Mouse (Mus musculus) intestine, embryonic 16.5 days (tissue): ENCODE measurements around the gene Mettl23. TPM values are rescaled to one million over a fixed set of nuclear protein-coding genes. Genes with fewer than 3 reads are reported as not detected.

ENCODE experiments used
- ATAC-seq: fragments of 200-750 bp; cut with Nextera tagmentation; 2 replicates; pipeline ENCODE4 v1.8.0; 2017; ENCODE audit warnings: moderate TSS enrichment, moderate library complexity
- H3K27ac ChIP-seq: fragments of 300-500 bp; sonication (generic); 2 replicates; pipeline ENCODE4 v1.5.1; 2014; ENCODE audit warnings: mild to moderate bottlenecking, low read length
- H3K27me3 ChIP-seq: fragments of 300-500 bp; sonication (generic); replicated peaks from 2 replicates; pipeline ENCODE4 v1.6.1; 2014; ENCODE audit warnings: low read length, control low read depth, mixed read lengths; ENCODE audit not compliant: control insufficient read depth, insufficient read depth
- H3K36me3 ChIP-seq: fragments of 300-500 bp; sonication (generic); 2 replicates; pipeline ENCODE4 v1.6.1; 2014; ENCODE audit warnings: low read length, control low read depth; ENCODE audit not compliant: control insufficient read depth, insufficient read depth
- H3K4me1 ChIP-seq: fragments of 300-500 bp; sonication (generic); 2 replicates; pipeline ENCODE4 v1.6.1; 2014; ENCODE audit warnings: low read length, control low read depth, mixed read lengths; ENCODE audit not compliant: control insufficient read depth, insufficient read depth
- H3K4me2 ChIP-seq: fragments of 300-500 bp; sonication (generic); 2 replicates; pipeline ENCODE4 v1.6.1; 2014; ENCODE audit warnings: low read depth, low read length, control low read depth
- H3K4me3 ChIP-seq: fragments of 300-500 bp; sonication (generic); 2 replicates; pipeline ENCODE4 v1.5.1; 2014; ENCODE audit warnings: mild to moderate bottlenecking, low read length
- H3K9ac ChIP-seq: fragments of 300-500 bp; sonication (generic); 2 replicates; pipeline ENCODE4 v1.6.1; 2014; ENCODE audit warnings: low read depth, low read length
- H3K9me3 ChIP-seq: fragments of 300-500 bp; sonication (generic); 2 replicates; pipeline ENCODE4 v1.6.1; 2016; ENCODE audit warnings: low read length, control low read depth; ENCODE audit not compliant: control insufficient read depth
- WGBS: fragments of 180-500 bp; shearing (Covaris S2); extraction: QIAGEN DNeasy Blood & Tissue Kit; methylation state at CpG from one replicate; pipeline ENCODE4 v1.1.7; 2014; 5-methylcytosine and 5-hydroxymethylcytosine counted together
- polyA plus RNA-seq: library from polyadenylated mRNA; unstranded; fragments of >200 nt; fragmentation: Nextera tagmentation; extraction: Ambion mirVana; gene quantifications from 2 replicates; pipeline ENCODE4 v1.2.1, GENCODE M21; 2015

Gene Mettl23
- polyA plus RNA-seq, 1 experiment from 2014 or later: 65.8 TPM

- Histone ChIP-seq H3K9me3 (no peaks in the 10 kb centered on the region), H3K4me3 (peak overlapping the region; percentile 98), H3K4me2 (peak overlapping the region; percentile 77), H3K27me3 (no peaks in the 10 kb centered on the region), H3K4me1 (peaks cover 17% of the 10 kb centered on the region), H3K9ac (peak overlapping the region; percentile 99), H3K27ac (peak overlapping the region; percentile 18; the same call in 1 of the 2 replicates), H3K36me3 (peaks cover 5% of the 10 kb centered on the region; the same call in 1 of the 2 replicates)
- no peak for ATAC-seq
- WGBS: 24% methylated on average over 6 of the region's 6 CpGs
Observed at GRCm38 (mm10) chr11:116850833-116851477, 7.9 kb downstream of the Mettl23 start.

GRCm38 (mm10) chr11:116851576-116852290 lies 8.7 kb downstream of the Mettl23 start:
- H3K4me1 ChIP-seq: peaks cover 12% of the 10 kb centered on the region
- H3K27me3 ChIP-seq: no peaks in the 10 kb centered on the region
- ATAC-seq: peak; percentile 2
- no peaks in the 10 kb centered on the region for H3K9me3 ChIP-seq
- H3K4me2 ChIP-seq: peak overlapping the region; percentile 77
- peaks cover 5% of the 10 kb centered on the region; the same call in 1 of the 2 replicates for H3K36me3 ChIP-seq
- peak overlapping the region; percentile 98 for H3K27ac ChIP-seq
- under 1% methylated on average over 29 of the region's 29 CpGs for WGBS
- H3K9ac ChIP-seq: peak overlapping the region; percentile 99
- peak overlapping the region; percentile 98 for H3K4me3 ChIP-seq

GRCm38 (mm10) chr11:116852291-116852890 lies 9.3 kb downstream of the Mettl23 start, which contains the start of gene Mfsd11:
Mfsd11 (plus strand) TSS chr11:116852440.
- peak; percentile 57 for ATAC-seq
- no peaks in the 10 kb centered on the region for H3K9me3 ChIP-seq
- peak within 1 kb of the TSS; percentile 98 for H3K4me3 ChIP-seq
- peak within 1 kb of the TSS; percentile 99 for H3K9ac ChIP-seq
- peaks cover 5% of the 10 kb centered on the region; the same call in 1 of the 2 replicates for H3K36me3 ChIP-seq
- H3K4me2 ChIP-seq: peak within 1 kb of the TSS; percentile 77
- peaks cover 12% of the 10 kb centered on the region for H3K4me1 ChIP-seq
- H3K27me3 ChIP-seq: no peaks in the 10 kb centered on the region
- under 1% methylated on average over 82 of the region's 91 CpGs for WGBS
- peak within 1 kb of the TSS; percentile 98 for H3K27ac ChIP-seq

GRCm38 (mm10) chr11:116852891-116853511 lies 9.9 kb downstream of the Mettl23 start, which contains the start of gene Srsf2:
Srsf2 (minus strand) TSS chr11:116853094.
- ATAC-seq: peak; percentile 88
- Histone ChIP-seq H3K4me1 (peaks cover 12% of the 10 kb centered on the region), H3K4me3 (peak within 1 kb of the TSS; percentile 98), H3K4me2 (peak within 1 kb of the TSS; percentile 77), H3K9ac (peak within 1 kb of the TSS; percentile 99), H3K9me3 (no peaks in the 10 kb centered on the region), H3K27me3 (no peaks in the 10 kb centered on the region), H3K27ac (peak within 1 kb of the TSS; percentile 98), H3K36me3 (peaks cover 5% of the 10 kb centered on the region; the same call in 1 of the 2 replicates)
- under 1% methylated on average over 72 of the region's 74 CpGs for WGBS

GRCm38 (mm10) chr11:116853512-116853928 lies 10.4 kb downstream of the Mettl23 start:
- ATAC-seq: peak; percentile 89
- Histone ChIP-seq H3K4me1 (peaks cover 11% of the 10 kb centered on the region), H3K4me2 (peak overlapping the region; percentile 59), H3K9me3 (no peaks in the 10 kb centered on the region), H3K36me3 (peaks cover 2% of the 10 kb centered on the region; the same call in 1 of the 2 replicates), H3K27ac (peak overlapping the region; percentile 98), H3K4me3 (peak overlapping the region; percentile 98), H3K9ac (peak overlapping the region; percentile 87), H3K27me3 (no peaks in the 10 kb centered on the region)
- WGBS: under 1% methylated on average over 36 of the region's 36 CpGs

GRCm38 (mm10) chr11:116854279-116854678 lies 11.2 kb downstream of the Mettl23 start:
- WGBS: 29% methylated on average over 10 of the region's 10 CpGs
- Histone ChIP-seq H3K4me1 (peaks cover 9% of the 10 kb centered on the region), H3K27ac (peak overlapping the region; percentile 98)

GRCm38 (mm10) chr11:116857183-116857850 lies 14.2 kb downstream of the Mettl23 start:
- peaks cover 7% of the 10 kb centered on the region; the same call in 1 of the 2 replicates for H3K36me3 ChIP-seq
- no peak overlapping the region for H3K9ac ChIP-seq
- WGBS: 51% methylated on average over 12 of the region's 12 CpGs
- peaks cover 9% of the 10 kb centered on the region for H3K4me1 ChIP-seq
- H3K27ac ChIP-seq: no peak overlapping the region
- no peak overlapping the region for H3K4me2 ChIP-seq
- ATAC-seq: no peak
- H3K27me3 ChIP-seq: no peaks in the 10 kb centered on the region
- H3K9me3 ChIP-seq: no peaks in the 10 kb centered on the region
- no peak overlapping the region for H3K4me3 ChIP-seq

More at GRCm38 (mm10) chr11:116854279-116854678, 11.2 kb downstream of the Mettl23 start:
- Histone ChIP-seq H3K4me3 (peak overlapping the region; percentile 98), H3K36me3 (peaks cover 5% of the 10 kb centered on the region; the same call in 1 of the 2 replicates), H3K27me3 (no peaks in the 10 kb centered on the region), H3K9me3 (no peaks in the 10 kb centered on the region), H3K4me2 (peak overlapping the region; percentile 59), H3K9ac (peak overlapping the region; percentile 87)
- no peak for ATAC-seq

GRCm38 (mm10) chr11:116864444-116864843 lies 21.4 kb downstream of the Mettl23 start:
- Histone ChIP-seq H3K36me3 (peaks cover 4% of the 10 kb centered on the region), H3K4me1 (no peaks in the 10 kb centered on the region), H3K27me3 (no peaks in the 10 kb centered on the region), H3K9me3 (no peaks in the 10 kb centered on the region), H3K4me3 (no peak overlapping the region), H3K27ac (no peak overlapping the region), H3K9ac (no peak overlapping the region), H3K4me2 (no peak overlapping the region)
- ATAC-seq: no peak
- 71% methylated on average over 10 of the region's 10 CpGs for WGBS
